Mouse (Mus musculus) hindbrain, embryonic 11.5 days (tissue): ENCODE measurements at regions not wholly inside any gene's neighbourhood (a gene's known extent, or its start where the extent isn't known, plus 50 kb on each side); places are given as distances from the start of the nearest gene placed in this dataset.
"Not testable (repeated sequence)": the region's sequence is repeated elsewhere in the genome, so short reads cannot be mapped to it uniquely, and the experiment has no call there.

ENCODE experiments used
- ATAC-seq: fragments of 200-750 bp; cut with Nextera tagmentation; 2 replicates; pipeline ENCODE4 v1.8.0; 2017; ENCODE audit warnings: mild to moderate bottlenecking, moderate TSS enrichment, moderate library complexity; ENCODE audit not compliant: low FRiP score
- DNase-seq: peaks from one replicate; pipeline ENCODE4 v3.0.0-alpha.2; 2015; ENCODE audit warnings: low spot score
- H3K27ac ChIP-seq: fragments of 300-500 bp; sonication (generic); 2 replicates; pipeline ENCODE4 v1.5.1; 2014; ENCODE audit warnings: mild to moderate bottlenecking, low read depth, low read length
- H3K27me3 ChIP-seq: fragments of 300-500 bp; sonication (generic); 2 replicates; pipeline ENCODE4 v1.6.1; 2014; ENCODE audit warnings: mild to moderate bottlenecking, low read length, moderate library complexity, mixed read lengths; ENCODE audit not compliant: control insufficient read depth, insufficient read depth
- H3K36me3 ChIP-seq: fragments of 300-500 bp; sonication (generic); 2 replicates; pipeline ENCODE4 v1.6.1; 2014; ENCODE audit warnings: mild to moderate bottlenecking, low read length, moderate library complexity, mixed read lengths; ENCODE audit not compliant: control insufficient read depth, insufficient read depth
- H3K4me1 ChIP-seq: fragments of 300-500 bp; sonication (generic); replicated peaks from 2 replicates; pipeline ENCODE4 v1.6.1; 2014; ENCODE audit warnings: low read length, mixed read lengths; ENCODE audit not compliant: control insufficient read depth, insufficient read depth
- H3K4me2 ChIP-seq: fragments of 300-500 bp; sonication (generic); replicated peaks from 2 replicates; pipeline ENCODE4 v1.6.1; 2014; ENCODE audit warnings: mild to moderate bottlenecking, low read depth, low read length
- H3K4me3 ChIP-seq: fragments of 300-500 bp; sonication (generic); 2 replicates; pipeline ENCODE4 v1.5.1; 2014; ENCODE audit warnings: low read depth, low read length
- H3K9ac ChIP-seq: fragments of 300-500 bp; sonication (generic); 2 replicates; pipeline ENCODE4 v1.6.1; 2014; ENCODE audit warnings: low read depth, low read length
- H3K9me3 ChIP-seq: fragments of 300-500 bp; sonication (generic); 2 replicates; pipeline ENCODE4 v1.6.1; 2016; ENCODE audit warnings: low read length; ENCODE audit not compliant: control insufficient read depth
- WGBS: fragments of 180-500 bp; shearing (Covaris S2); extraction: QIAGEN DNeasy Blood & Tissue Kit; methylation state at CpG from one replicate; pipeline ENCODE4 v1.1.7; 2014; 5-methylcytosine and 5-hydroxymethylcytosine counted together

GRCm38 (mm10) chr13:4935940-4936339 is 327.0 kb upstream of the Akr1e1 start:
- Histone ChIP-seq H3K27me3 (no peaks in the 10 kb centered on the region), H3K36me3 (no peaks in the 10 kb centered on the region), H3K9ac (no peak overlapping the region), H3K9me3 (no peaks in the 10 kb centered on the region), H3K4me3 (no peak overlapping the region), H3K27ac (no peak overlapping the region), H3K4me1 (no peaks in the 10 kb centered on the region), H3K4me2 (no peak overlapping the region)
- WGBS: 80% methylated on average over 4 of the region's 4 CpGs
- ATAC-seq (no peak), DNase-seq (no peak)

DNA sequence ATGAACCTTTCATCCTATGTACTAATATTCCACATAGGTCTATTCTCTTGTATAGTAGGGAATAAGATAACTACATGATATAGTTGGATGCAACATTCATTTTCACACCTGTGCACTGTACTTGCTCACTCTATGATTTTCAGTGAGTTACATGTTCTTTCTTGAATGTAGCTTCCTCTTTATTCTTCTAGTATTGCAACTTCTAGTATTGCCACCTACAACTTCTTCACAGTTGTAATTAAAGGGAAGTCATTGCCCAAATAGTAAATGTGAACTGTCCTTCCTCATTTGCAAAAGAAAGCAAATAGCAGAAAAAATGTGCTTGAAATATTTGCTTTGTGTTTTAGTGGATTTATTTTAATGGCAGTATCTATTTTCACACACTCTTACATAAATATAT is 330.9 kb upstream of the Akr1e1 start:
- H3K4me3 ChIP-seq: no peak overlapping the region
- H3K27me3 ChIP-seq: no peaks in the 10 kb centered on the region
- ATAC-seq (no peak), DNase-seq (no peak)
- H3K9ac ChIP-seq: no peak overlapping the region
- H3K4me2 ChIP-seq: no peak overlapping the region
- H3K36me3 ChIP-seq: no peaks in the 10 kb centered on the region
- no peak overlapping the region for H3K27ac ChIP-seq
- no peaks in the 10 kb centered on the region for H3K9me3 ChIP-seq
- H3K4me1 ChIP-seq: no peaks in the 10 kb centered on the region

- not testable (repeated sequence) for H3K4me1 ChIP-seq, H3K36me3 ChIP-seq, H3K27ac ChIP-seq, H3K4me2 ChIP-seq, H3K9ac ChIP-seq, H3K4me3 ChIP-seq, H3K9me3 ChIP-seq, H3K27me3 ChIP-seq
- DNase-seq (peak; percentile 35), ATAC-seq (peak; percentile 73; the same call in 1 of the 2 replicates)
- WGBS: 20% methylated on average over 4 of the region's 14 CpGs
Observed at GRCm38 (mm10) chr13:4942490-4942889, 333.5 kb upstream of the Akr1e1 start.

- peak; percentile 43 for ATAC-seq
- Histone ChIP-seq H3K4me3 (peak overlapping the region; percentile 25), H3K36me3 (no peaks in the 10 kb centered on the region), H3K9me3 (no peaks in the 10 kb centered on the region), H3K4me1 (no peaks in the 10 kb centered on the region), H3K4me2 (peak overlapping the region; percentile 32), H3K27ac (no peak overlapping the region), H3K27me3 (no peaks in the 10 kb centered on the region), H3K9ac (no peak overlapping the region)
- 25% methylated on average over 7 of the region's 7 CpGs for WGBS
- DNase-seq: peak; percentile 10
Observed at GRCm38 (mm10) chr13:4943046-4943445, 334.1 kb upstream of the Akr1e1 start.

GRCm38 (mm10) chr13:4955384-4955783 is 346.4 kb upstream of the Akr1e1 start:
- Histone ChIP-seq H3K4me1 (no peaks in the 10 kb centered on the region), H3K27ac (no peak overlapping the region), H3K36me3 (no peaks in the 10 kb centered on the region), H3K4me2 (no peak overlapping the region), H3K27me3 (no peaks in the 10 kb centered on the region), H3K9ac (no peak overlapping the region), H3K4me3 (no peak overlapping the region), H3K9me3 (no peaks in the 10 kb centered on the region)
- ATAC-seq: no peak
- 90% methylated on average over 3 of the region's 3 CpGs for WGBS
- no peak for DNase-seq

GRCm38 (mm10) chr13:4964824-4965223 is 355.9 kb upstream of the Akr1e1 start:
- no peak overlapping the region for H3K4me3 ChIP-seq
- H3K27ac ChIP-seq: no peak overlapping the region
- H3K9me3 ChIP-seq: no peaks in the 10 kb centered on the region
- no peaks in the 10 kb centered on the region for H3K27me3 ChIP-seq
- no peaks in the 10 kb centered on the region for H3K4me1 ChIP-seq
- no peak overlapping the region for H3K4me2 ChIP-seq
- ATAC-seq (no peak), DNase-seq (no peak)
- no peaks in the 10 kb centered on the region for H3K36me3 ChIP-seq
- no peak overlapping the region for H3K9ac ChIP-seq

GRCm38 (mm10) chr13:4970081-4970892 is 361.3 kb upstream of the Akr1e1 start:
- Histone ChIP-seq H3K27me3 (no peaks in the 10 kb centered on the region), H3K27ac (no peak overlapping the region), H3K4me1 (no peaks in the 10 kb centered on the region), H3K4me3 (no peak overlapping the region), H3K4me2 (no peak overlapping the region), H3K9me3 (no peaks in the 10 kb centered on the region), H3K36me3 (no peaks in the 10 kb centered on the region), H3K9ac (no peak overlapping the region)
- 80% methylated on average over 2 of the region's 2 CpGs for WGBS
- no peak for DNase-seq
- no peak for ATAC-seq

GRCm38 (mm10) chr13:4971472-4972067 is 362.6 kb upstream of the Akr1e1 start:
- Histone ChIP-seq H3K9me3 (no peaks in the 10 kb centered on the region), H3K9ac (no peak overlapping the region), H3K27ac (no peak overlapping the region), H3K4me2 (no peak overlapping the region), H3K4me1 (no peaks in the 10 kb centered on the region), H3K27me3 (no peaks in the 10 kb centered on the region), H3K36me3 (no peaks in the 10 kb centered on the region), H3K4me3 (no peak overlapping the region)
- 78% methylated on average over 4 of the region's 4 CpGs for WGBS
- DNase-seq (peak; percentile 12), ATAC-seq (no peak)

GRCm38 (mm10) chr13:4992876-4993275 is 383.9 kb upstream of the Akr1e1 start:
- Histone ChIP-seq H3K36me3 (no peaks in the 10 kb centered on the region), H3K4me2 (no peak overlapping the region), H3K27me3 (no peaks in the 10 kb centered on the region), H3K4me3 (no peak overlapping the region), H3K9ac (no peak overlapping the region), H3K27ac (no peak overlapping the region), H3K9me3 (no peaks in the 10 kb centered on the region), H3K4me1 (no peaks in the 10 kb centered on the region)
- no peak for DNase-seq
- no peak for ATAC-seq
- 86% methylated on average over 1 of the region's 1 CpGs for WGBS
